Mouse (Mus musculus) myocyte (in vitro differentiated cells): ENCODE measurements around the gene Evx2.

ENCODE experiments used
- MAX ChIP-seq: IDR thresholded peaks from one replicate; pipeline ENCODE4 v1.6.1; 2011; ENCODE audit warnings: low read depth, mild to moderate bottlenecking, control low read depth
- MYOD1 ChIP-seq, 3 experiments: IDR thresholded peaks; one replicate each; pipeline ENCODE4 v1.6.1; 2011; ENCODE audit warnings: control low read depth in 2 of 3, low read depth in 2 of 3, mild to moderate bottlenecking in 2 of 3, moderate library complexity in 1 of 3; ENCODE audit not compliant: insufficient read length in 2 of 3, control insufficient read depth in 1 of 3
- POLR2A ChIP-seq: IDR thresholded peaks from one replicate; pipeline ENCODE4 v1.6.1; 2011; ENCODE audit warnings: low read depth, mild to moderate bottlenecking, control low read depth, moderate library complexity; ENCODE audit not compliant: insufficient read length
- USF1 ChIP-seq: IDR thresholded peaks from one replicate; pipeline ENCODE4 v1.6.1; 2011; ENCODE audit warnings: low read depth, mild to moderate bottlenecking, control low read depth, moderate library complexity

GRCm38 (mm10) chr2:74680561-74681398 is 21.4 kb upstream of the Evx2 start:
- no peak for TF ChIP-seq MAX
- no peak for TF ChIP-seq POLR2A
- no peak for TF ChIP-seq MYOD1 (IDR thresholded peaks at IDR 0.05; ENCODE audit: control insufficient read depth in 1 of 3, insufficient read length in 2 of 3, low read depth in 2 of 3)
- no peak for TF ChIP-seq USF1
